Mouse (Mus musculus) heart, embryonic 16.5 days (tissue): Measurements from ENCODE around the gene Zxdb. TPM values are rescaled to one million over a fixed set of nuclear protein-coding genes. Genes with fewer than 3 reads are reported as not detected.

ENCODE experiments used
- ATAC-seq: fragments of 200-750 bp; cut with Nextera tagmentation; replicated peaks from 2 replicates; pipeline ENCODE4 v1.8.0; 2017; ENCODE audit warnings: moderate number of reproducible peaks; ENCODE audit not compliant: insufficient read depth, low FRiP score; ENCODE audit errors: extremely low read depth
- H3K27ac ChIP-seq: fragments of 300-500 bp; sonication (generic); 2 replicates; pipeline ENCODE4 v1.5.1; 2014; ENCODE audit warnings: mild to moderate bottlenecking, low read length, control low read depth, moderate library complexity
- H3K27me3 ChIP-seq: fragments of 300-500 bp; sonication (generic); 2 replicates; pipeline ENCODE4 v1.6.1; 2014; ENCODE audit warnings: low read length, mixed read lengths; ENCODE audit not compliant: control insufficient read depth, insufficient read depth
- H3K36me3 ChIP-seq: fragments of 300-500 bp; sonication (generic); 2 replicates; pipeline ENCODE4 v1.6.1; 2014; ENCODE audit not compliant: control insufficient read depth, insufficient read depth
- H3K4me1 ChIP-seq: fragments of 300-500 bp; sonication (generic); 2 replicates; pipeline ENCODE4 v1.6.1; 2014; ENCODE audit warnings: low read length, mixed read lengths; ENCODE audit not compliant: control insufficient read depth, insufficient read depth
- H3K4me2 ChIP-seq: fragments of 300-500 bp; sonication (generic); 2 replicates; pipeline ENCODE4 v1.6.1; 2014; ENCODE audit warnings: low read depth, mild to moderate bottlenecking, control low read depth, low read length
- H3K4me3 ChIP-seq: fragments of 300-500 bp; sonication (generic); 2 replicates; pipeline ENCODE4 v1.5.1; 2014; ENCODE audit warnings: mild to moderate bottlenecking, control low read depth, low read length
- H3K9ac ChIP-seq: fragments of 300-500 bp; sonication (generic); 2 replicates; pipeline ENCODE4 v1.6.1; 2014; ENCODE audit warnings: low read length, control low read depth
- H3K9me3 ChIP-seq: fragments of 300-500 bp; sonication (generic); replicated peaks from 2 replicates; pipeline ENCODE4 v1.6.1; 2016; ENCODE audit warnings: low read length; ENCODE audit not compliant: control insufficient read depth
- whole genome bisulfite sequencing: fragments of 180-500 bp; shearing (Covaris S2); extraction: QIAGEN DNeasy Blood & Tissue Kit; methylation state at CpG from one replicate; pipeline ENCODE4 v1.1.7; 2014; 5-methylcytosine and 5-hydroxymethylcytosine counted together
- polyA plus RNA-seq: library from polyadenylated mRNA; unstranded; fragments of >200 nt; fragmentation: Nextera tagmentation; extraction: Ambion mirVana; gene quantifications from 2 replicates; pipeline ENCODE4 v1.2.1, GENCODE M21; 2015

The Zxdb gene
- polyA plus RNA-seq, 1 experiment from 2014 or later = 0.66 TPM

- H3K27me3 ChIP-seq = no peaks in the 10 kb centered on the region
- H3K4me3 ChIP-seq = no peak overlapping the region
- no peaks in the 10 kb centered on the region for H3K36me3 ChIP-seq
- H3K9ac ChIP-seq = no peak overlapping the region
- 65% methylated on average over 5 of the region's 5 CpGs for WGBS
- H3K27ac ChIP-seq = no peak overlapping the region
- H3K4me2 ChIP-seq = no peak overlapping the region
- peaks cover 2% of the 10 kb centered on the region; the same call in 1 of the 2 replicates for H3K9me3 ChIP-seq
- H3K4me1 ChIP-seq = no peaks in the 10 kb centered on the region
- no peak for ATAC-seq
Measured at GRCm38 (mm10) chrX:94753733-94754132, 29.4 kb downstream of the Zxdb start.

- Histone ChIP-seq H3K36me3 (no peaks in the 10 kb centered on the region), H3K4me1 (no peaks in the 10 kb centered on the region), H3K4me2 (no peak overlapping the region), H3K27ac (no peak overlapping the region), H3K4me3 (no peak overlapping the region), H3K9ac (no peak overlapping the region), H3K27me3 (no peaks in the 10 kb centered on the region), H3K9me3 (no peaks in the 10 kb centered on the region)
- 29% methylated on average over 1 of the region's 1 CpGs for WGBS
- ATAC-seq = no peak
Measured at GRCm38 (mm10) chrX:94759959-94760358, 35.6 kb downstream of the Zxdb start.

GRCm38 (mm10) chrX:94773876-94774275, 49.5 kb downstream of the Zxdb start:
- Histone ChIP-seq H3K9ac (no peak overlapping the region), H3K27me3 (no peaks in the 10 kb centered on the region), H3K4me2 (no peak overlapping the region), H3K4me1 (no peaks in the 10 kb centered on the region), H3K9me3 (no peaks in the 10 kb centered on the region), H3K4me3 (no peak overlapping the region), H3K36me3 (no peaks in the 10 kb centered on the region), H3K27ac (no peak overlapping the region)
- 94% methylated on average over 34 of the region's 34 CpGs for WGBS
- ATAC-seq = no peak

Other genes starting within 250 kb of the Zxdb start
- 370 and 386 TPM in 2 replicates for gene Maged1, start 182.4 kb upstream of the Zxdb start, polyA plus RNA-seq
- gene Gspt2, start 88.5 kb upstream of the Zxdb start, polyA plus RNA-seq = 2.6 and 3.1 TPM in 2 replicates